Mouse (Mus musculus) lung, embryonic 14.5 days (tissue): ENCODE measurements around the gene Mlip. TPM values are rescaled to one million over a fixed set of nuclear protein-coding genes. Genes with fewer than 3 reads are reported as not detected.

Source experiments
- ATAC-seq: fragments of 200-750 bp; cut with Nextera tagmentation; 2 replicates; pipeline ENCODE4 v1.8.0; 2017; ENCODE audit warnings: mild to moderate bottlenecking, moderate TSS enrichment, moderate library complexity; ENCODE audit not compliant: insufficient read depth
- DNase-seq: peaks from one replicate; pipeline ENCODE4 v3.0.0-alpha.2; 2015
- H3K27ac ChIP-seq: fragments of 300-500 bp; sonication (generic); 2 replicates; pipeline ENCODE4 v1.5.1; 2014; ENCODE audit warnings: low read depth, mild to moderate bottlenecking, moderate library complexity
- H3K27me3 ChIP-seq: fragments of 300-500 bp; sonication (generic); 2 replicates; pipeline ENCODE4 v1.6.1; 2014; ENCODE audit warnings: low read length, control low read depth; ENCODE audit not compliant: insufficient read depth
- H3K36me3 ChIP-seq: fragments of 300-500 bp; sonication (generic); 2 replicates; pipeline ENCODE4 v1.6.1; 2014; ENCODE audit warnings: control low read depth; ENCODE audit not compliant: insufficient read depth
- H3K4me1 ChIP-seq: fragments of 300-500 bp; sonication (generic); 2 replicates; pipeline ENCODE4 v1.6.1; 2014; ENCODE audit warnings: antibody characterized with exemption, control low read depth; ENCODE audit not compliant: insufficient read depth
- H3K4me2 ChIP-seq: fragments of 300-500 bp; sonication (generic); 2 replicates; pipeline ENCODE4 v1.6.1; 2014; ENCODE audit warnings: mild to moderate bottlenecking
- H3K4me3 ChIP-seq: fragments of 300-500 bp; sonication (generic); 2 replicates; pipeline ENCODE4 v1.5.1; 2014; ENCODE audit warnings: low read depth, low read length
- H3K9ac ChIP-seq: fragments of 300-500 bp; sonication (generic); 2 replicates; pipeline ENCODE4 v1.6.1; 2014
- H3K9me3 ChIP-seq: fragments of 300-500 bp; sonication (generic); 2 replicates; pipeline ENCODE4 v1.6.1; 2016; ENCODE audit warnings: low read depth, low read length, control low read depth
- CTCF ChIP-seq: IDR thresholded peaks from 2 replicates; pipeline ENCODE4 v1.5.1; 2016; ENCODE audit warnings: antibody characterized with exemption, low read depth
- WGBS: fragments of 180-500 bp; shearing (Covaris S2); extraction: QIAGEN DNeasy Blood & Tissue Kit; methylation state at CpG from one replicate; pipeline ENCODE4 v1.1.7; 2014; 5-methylcytosine and 5-hydroxymethylcytosine counted together
- polyA plus RNA-seq: library from polyadenylated mRNA; unstranded; fragments of >200 nt; fragmentation: Nextera tagmentation; extraction: Ambion mirVana; gene quantifications from 2 replicates; pipeline ENCODE4 v1.2.1, GENCODE M21; 2014

The Mlip gene
- polyA plus RNA-seq, 1 experiment from 2014 or later: 1.0 TPM

DNA sequence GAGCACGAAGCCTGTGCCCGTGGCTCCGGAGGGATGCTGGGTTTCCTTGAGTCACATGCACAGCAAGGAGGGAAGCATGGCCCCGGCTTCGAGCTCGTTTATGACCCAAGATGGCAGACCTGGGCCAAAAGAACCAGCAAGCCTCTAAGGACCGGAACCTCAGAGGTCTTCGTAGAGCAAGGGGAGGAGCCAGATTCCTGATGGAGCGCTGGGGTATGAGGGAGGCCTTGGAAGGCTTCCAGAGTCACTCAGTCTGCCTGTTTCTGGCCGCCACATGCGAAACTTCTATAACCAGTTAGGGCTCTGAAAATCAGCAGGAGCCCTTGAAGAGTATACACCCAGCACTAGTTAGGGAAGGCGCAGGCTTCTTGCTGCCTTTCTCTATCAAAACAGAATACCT, 32.8 kb upstream of the Mlip start:
- Histone ChIP-seq H3K4me1 (peaks cover 4% of the 10 kb centered on the region; the same call in 1 of the 2 replicates), H3K27ac (no peak overlapping the region), H3K4me2 (no peak overlapping the region), H3K27me3 (no peaks in the 10 kb centered on the region), H3K36me3 (no peaks in the 10 kb centered on the region), H3K9ac (no peak overlapping the region), H3K9me3 (no peaks in the 10 kb centered on the region), H3K4me3 (no peak overlapping the region)
- DNase-seq (peak; percentile 31), ATAC-seq (no peak)
- no peak for TF ChIP-seq CTCF
- 82% methylated on average over 12 of the region's 12 CpGs for WGBS

DNA sequence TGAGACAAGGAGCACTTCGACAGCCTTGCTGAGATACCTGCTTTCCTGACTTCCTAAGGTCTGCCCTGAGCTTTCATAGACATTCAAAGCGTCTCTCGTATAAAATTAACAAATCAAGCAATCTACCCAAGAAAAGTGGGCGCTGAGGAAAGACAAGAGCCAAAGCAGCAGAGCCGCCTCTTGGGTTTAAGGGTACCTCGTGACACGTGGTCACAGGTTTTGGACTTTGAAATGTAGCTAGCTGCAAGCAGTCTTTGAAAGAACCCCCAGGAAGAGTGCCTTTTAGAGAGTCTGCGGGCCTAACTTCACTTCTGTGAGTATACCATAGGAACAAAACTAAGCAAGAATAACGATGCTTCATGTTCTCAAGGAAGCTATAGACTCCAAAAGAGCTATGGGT, 31.9 kb upstream of the Mlip start:
- peaks cover 4% of the 10 kb centered on the region; the same call in 1 of the 2 replicates for H3K4me1 ChIP-seq

DNA sequence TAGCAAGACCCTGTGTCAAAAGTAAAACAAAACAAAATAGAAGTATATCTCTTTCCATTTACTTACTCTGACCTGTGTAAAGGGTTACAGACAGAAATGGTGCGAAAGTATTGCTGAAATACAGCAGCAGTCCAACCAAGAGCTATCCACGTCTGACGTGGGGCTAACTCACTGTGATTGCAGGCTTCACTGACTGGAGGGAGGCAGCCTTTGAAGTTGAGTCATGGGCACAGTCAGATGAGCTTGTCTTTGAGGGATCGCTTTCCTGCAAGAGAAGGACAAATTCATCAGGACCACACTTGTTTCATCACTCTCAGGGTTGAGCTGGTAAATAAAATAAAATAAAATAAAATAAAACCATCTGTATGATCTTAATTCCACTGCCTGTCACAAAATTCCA, 31.2 kb upstream of the Mlip start:
- Histone ChIP-seq H3K27ac (no peak overlapping the region), H3K27me3 (no peaks in the 10 kb centered on the region), H3K4me3 (no peak overlapping the region), H3K4me2 (no peak overlapping the region), H3K9ac (no peak overlapping the region), H3K4me1 (peaks cover 4% of the 10 kb centered on the region; the same call in 1 of the 2 replicates), H3K36me3 (no peaks in the 10 kb centered on the region), H3K9me3 (no peaks in the 10 kb centered on the region)
- DNase-seq: no peak
- TF ChIP-seq CTCF: no peak
- ATAC-seq: no peak
- 68% methylated on average over 4 of the region's 4 CpGs for WGBS

More for the DNA sequence above, 31.9 kb upstream of the Mlip start:
- Histone ChIP-seq H3K27ac (no peak overlapping the region), H3K9me3 (no peaks in the 10 kb centered on the region), H3K27me3 (no peaks in the 10 kb centered on the region), H3K4me3 (no peak overlapping the region), H3K4me2 (no peak overlapping the region), H3K9ac (no peak overlapping the region), H3K36me3 (no peaks in the 10 kb centered on the region)
- TF ChIP-seq CTCF: no peak
- ATAC-seq (no peak), DNase-seq (no peak)
- WGBS: 86% methylated on average over 9 of the region's 9 CpGs

DNA sequence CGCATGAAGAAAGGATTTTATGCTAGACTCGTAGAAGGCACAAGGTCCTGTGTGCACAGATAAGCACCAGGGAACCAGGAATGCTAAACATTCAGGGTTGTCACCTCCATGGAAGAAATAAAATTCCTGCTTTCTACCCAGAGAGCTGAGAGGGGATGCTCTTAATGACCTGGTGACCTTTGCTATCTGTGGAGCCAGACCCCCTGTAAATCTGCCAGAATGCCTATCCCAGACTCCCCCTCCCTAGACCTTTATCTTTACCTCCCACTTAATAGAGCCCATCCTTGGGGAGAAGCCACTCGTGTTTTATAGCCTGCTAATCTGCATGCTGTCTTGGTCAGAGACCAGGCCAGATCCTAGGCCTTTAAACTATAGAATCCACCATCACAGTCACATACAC, 29.7 kb upstream of the Mlip start:
- Histone ChIP-seq H3K27me3 (no peaks in the 10 kb centered on the region), H3K36me3 (no peaks in the 10 kb centered on the region), H3K9me3 (no peaks in the 10 kb centered on the region), H3K4me3 (no peak overlapping the region), H3K4me2 (no peak overlapping the region), H3K4me1 (peaks cover 4% of the 10 kb centered on the region; the same call in 1 of the 2 replicates), H3K9ac (no peak overlapping the region), H3K27ac (no peak overlapping the region)
- DNase-seq (no peak), ATAC-seq (no peak)
- WGBS: 35% methylated on average over 3 of the region's 3 CpGs
- TF ChIP-seq CTCF: no peak

DNA sequence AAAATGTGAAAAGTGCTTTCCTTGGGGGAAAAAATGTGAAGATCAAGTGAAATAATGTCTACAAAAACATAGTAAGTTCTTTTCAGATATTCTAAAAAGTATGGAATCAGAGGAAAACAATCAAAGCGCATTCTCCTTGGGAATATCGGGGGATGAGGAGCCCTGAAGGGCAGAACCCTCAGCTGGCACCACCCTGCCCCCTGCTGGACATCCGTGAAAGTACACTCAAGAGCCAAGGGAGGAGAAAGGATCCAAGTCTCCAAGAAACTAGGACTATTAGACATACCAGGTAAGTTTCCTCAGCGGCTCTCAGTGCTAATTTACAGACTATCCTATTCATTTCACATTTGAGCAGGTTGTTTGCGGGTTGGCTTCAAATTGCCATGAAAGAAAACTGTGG, 28.8 kb upstream of the Mlip start:
- H3K9ac ChIP-seq: no peak overlapping the region
- TF ChIP-seq CTCF: peak; percentile 92
- ATAC-seq (0 out of 2 replicates have a peak, but pooled peaks have one; percentile 42), DNase-seq (peak; percentile 87)
- no peaks in the 10 kb centered on the region for H3K9me3 ChIP-seq
- WGBS: 6% methylated on average over 5 of the region's 5 CpGs
- H3K36me3 ChIP-seq: no peaks in the 10 kb centered on the region
- no peak overlapping the region for H3K27ac ChIP-seq
- H3K27me3 ChIP-seq: no peaks in the 10 kb centered on the region
- no peak overlapping the region for H3K4me2 ChIP-seq
- H3K4me3 ChIP-seq: no peak overlapping the region
- peaks cover 4% of the 10 kb centered on the region; the same call in 1 of the 2 replicates for H3K4me1 ChIP-seq

DNA sequence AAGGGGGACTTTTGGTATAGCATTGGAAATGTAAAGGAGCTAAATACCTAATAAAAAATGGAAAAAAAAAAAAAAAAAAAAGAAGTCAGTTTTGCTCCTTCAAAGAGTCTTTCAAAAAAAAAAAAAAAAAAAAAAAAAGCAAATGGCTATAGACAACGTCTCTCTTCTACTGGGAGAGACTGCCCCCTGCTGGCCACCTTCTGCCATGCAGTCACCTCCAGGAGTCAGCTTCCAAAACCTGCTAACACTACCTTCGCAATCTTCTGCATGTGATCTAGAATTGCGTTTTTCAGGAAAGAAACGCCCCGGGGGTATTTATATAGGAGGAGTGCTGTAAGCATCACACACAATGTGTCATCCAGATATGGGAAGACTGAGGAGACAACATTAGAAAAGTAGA, 26.9 kb upstream of the Mlip start:
- no peak overlapping the region for H3K27ac ChIP-seq
- H3K36me3 ChIP-seq: no peaks in the 10 kb centered on the region
- no peak overlapping the region for H3K4me3 ChIP-seq
- H3K27me3 ChIP-seq: no peaks in the 10 kb centered on the region
- H3K9me3 ChIP-seq: no peaks in the 10 kb centered on the region
- DNase-seq (peak; percentile 87), ATAC-seq (no peak)
- H3K4me2 ChIP-seq: no peak overlapping the region
- 43% methylated on average over 5 of the region's 5 CpGs for WGBS
- H3K9ac ChIP-seq: no peak overlapping the region
- H3K4me1 ChIP-seq: no peaks in the 10 kb centered on the region
- TF ChIP-seq CTCF: peak; percentile 74

DNA sequence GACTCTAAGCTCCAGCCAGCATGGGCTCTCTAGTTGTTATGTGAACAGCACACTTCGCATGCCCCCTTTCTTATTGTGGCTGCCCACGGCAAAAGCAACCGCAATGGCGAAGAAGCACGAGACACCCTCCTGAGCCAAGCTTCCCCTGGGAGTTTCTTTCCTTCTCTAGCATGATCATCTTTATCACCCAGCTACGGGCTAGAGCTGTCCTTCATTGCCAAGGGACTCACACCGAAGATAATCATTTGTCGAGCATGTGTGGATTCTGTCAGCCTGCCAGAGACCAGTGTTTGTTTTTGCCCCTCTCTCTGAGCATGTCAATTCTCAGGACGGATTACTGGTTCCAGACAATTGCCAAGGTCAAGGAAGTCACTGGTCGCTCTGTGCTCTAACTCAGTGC, 24.9 kb upstream of the Mlip start:
- no peak for DNase-seq
- no peaks in the 10 kb centered on the region for H3K27me3 ChIP-seq
- no peak overlapping the region for H3K4me2 ChIP-seq
- no peak for TF ChIP-seq CTCF
- no peaks in the 10 kb centered on the region for H3K9me3 ChIP-seq
- H3K36me3 ChIP-seq: no peaks in the 10 kb centered on the region
- no peak for ATAC-seq
- WGBS: 52% methylated on average over 10 of the region's 10 CpGs
- no peak overlapping the region for H3K9ac ChIP-seq
- no peak overlapping the region for H3K27ac ChIP-seq
- H3K4me3 ChIP-seq: no peak overlapping the region
- no peaks in the 10 kb centered on the region for H3K4me1 ChIP-seq

DNA sequence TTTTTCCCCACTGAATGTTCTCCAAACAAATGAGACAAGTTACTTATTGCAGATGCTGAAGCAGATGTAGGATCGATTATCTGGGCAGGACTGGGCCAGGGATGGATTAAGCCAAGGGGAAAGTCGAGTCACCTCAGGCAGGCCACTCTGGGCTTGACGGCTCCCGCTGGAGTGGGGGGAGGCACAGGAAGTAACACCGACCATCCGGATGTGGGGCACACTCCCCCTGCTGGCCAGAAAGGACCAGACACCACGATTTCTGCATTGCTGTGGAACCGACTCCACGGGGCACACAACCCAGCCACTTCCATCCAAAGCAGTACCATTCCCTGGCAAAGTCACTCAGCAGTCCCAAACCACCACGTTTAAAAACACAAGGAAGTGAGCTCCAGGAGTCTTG, 24.3 kb upstream of the Mlip start:
- no peak overlapping the region for H3K4me2 ChIP-seq
- 64% methylated on average over 10 of the region's 10 CpGs for WGBS
- peak; percentile 65 for TF ChIP-seq CTCF
- no peaks in the 10 kb centered on the region for H3K4me1 ChIP-seq
- no peaks in the 10 kb centered on the region for H3K27me3 ChIP-seq
- peak; percentile 39 for DNase-seq
- no peak overlapping the region for H3K27ac ChIP-seq
- H3K36me3 ChIP-seq: no peaks in the 10 kb centered on the region
- no peaks in the 10 kb centered on the region for H3K9me3 ChIP-seq
- H3K9ac ChIP-seq: no peak overlapping the region
- H3K4me3 ChIP-seq: no peak overlapping the region
- ATAC-seq: no peak
